Mouse (Mus musculus) cerebellum, adult 9-10 months (tissue): ENCODE measurements around the gene Gpn1.

Experiments
- DNase-seq: peaks from one replicate; pipeline ENCODE4 v3.0.0; 2022

The Gpn1 gene

DNA sequence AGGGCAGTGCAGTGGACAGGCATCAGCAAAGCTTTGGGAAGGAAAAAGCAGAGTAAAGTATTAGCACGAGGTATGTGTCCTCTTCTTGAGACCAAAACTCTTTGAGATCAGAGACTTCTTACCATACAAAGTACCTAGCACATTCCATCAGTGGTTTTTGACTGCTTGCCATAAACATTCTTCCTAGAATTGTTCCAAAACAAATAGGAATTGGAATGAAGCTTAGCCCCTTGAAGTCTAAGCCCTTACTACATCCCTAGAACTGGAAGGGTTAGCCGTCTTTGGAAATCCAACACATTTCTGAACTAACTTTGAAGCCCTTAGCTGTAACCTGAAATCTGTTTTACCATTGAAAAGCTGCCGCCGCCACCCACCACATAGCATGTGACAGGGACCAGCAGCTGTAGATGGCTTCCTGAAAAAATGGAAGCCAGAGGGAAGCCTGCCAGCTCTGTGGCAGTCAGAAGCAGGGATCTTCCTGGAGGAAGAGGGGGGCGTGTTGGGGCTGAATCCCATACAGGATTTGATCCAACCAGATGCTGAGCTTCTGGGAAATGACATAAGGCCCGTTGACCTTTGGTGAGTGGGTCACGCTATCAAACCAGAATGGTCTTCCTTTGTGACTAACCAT lies 67.6 kb downstream of the Gpn1 start:
- no peak for DNase-seq
